Mouse (Mus musculus) common myeloid progenitor, adult 5-6 weeks (primary cell): ENCODE measurements around the gene Gtf2a2. TPM values are rescaled to one million over a fixed set of nuclear protein-coding genes. Genes with fewer than 3 reads are reported as not detected.
"Not testable (repeated sequence)": the region's sequence is repeated elsewhere in the genome, so short reads cannot be mapped to it uniquely, and the experiment has no call there.

Experiments used
- ATAC-seq: replicated peaks from 2 replicates; pipeline ENCODE4 v1.8.0; 2016; ENCODE audit warnings: low read depth, mild to moderate bottlenecking, moderate TSS enrichment, inconsistent platforms; ENCODE audit not compliant: poor library complexity, severe bottlenecking
- total RNA-seq: library from RNA; stranded (forward); fragments of 200-1000, 187-1606 nt; gene quantifications from 2 replicates; pipeline ENCODE4 v1.2.3, GENCODE M21; 2017

Gene Gtf2a2
- total RNA-seq, 1 experiment from 2014 or later = 119 TPM

DNA sequence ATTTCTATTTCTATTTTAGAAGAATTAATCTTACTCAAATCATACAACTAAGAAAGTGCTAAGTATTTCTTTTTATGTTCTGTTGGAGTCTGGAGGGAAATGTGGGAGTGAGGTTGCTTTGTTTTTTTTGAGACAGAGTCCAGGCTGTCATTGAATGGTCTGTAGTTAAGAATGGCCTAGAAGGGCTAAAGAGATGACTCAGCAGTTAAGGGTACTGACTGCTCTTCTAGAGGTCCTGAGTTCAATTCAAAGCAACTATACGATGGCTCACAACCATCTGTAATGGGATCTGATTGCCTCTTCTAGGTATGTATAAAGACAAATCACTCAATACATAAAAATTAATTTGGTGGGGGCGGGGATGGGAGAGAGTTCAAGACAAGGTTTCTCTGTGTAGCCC, 3.3 kb downstream of the Gtf2a2 start:
- ATAC-seq = no peak

DNA sequence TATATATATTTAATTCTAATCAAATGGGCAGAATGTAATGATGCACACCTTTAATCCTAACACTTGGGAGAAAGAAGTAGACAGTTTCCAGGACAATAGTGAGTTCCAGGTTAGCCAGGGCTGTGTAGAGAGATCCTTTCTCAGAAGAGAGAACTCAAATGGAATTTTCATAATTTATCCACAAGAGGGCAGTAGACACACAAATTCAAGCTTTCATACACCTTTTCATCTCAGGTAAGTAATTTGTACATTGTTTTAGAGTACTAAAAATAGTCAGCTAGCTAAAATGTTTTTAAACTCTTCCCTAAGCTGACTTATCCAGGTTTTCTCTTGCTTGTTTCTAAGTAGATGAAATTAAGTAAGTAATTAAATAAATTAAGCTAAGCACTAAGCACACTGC, 6.5 kb downstream of the Gtf2a2 start:
- no peak for ATAC-seq

GRCm38 (mm10) chr9:70021610-70022009, 9.3 kb downstream of the Gtf2a2 start:
- no peak for ATAC-seq

DNA sequence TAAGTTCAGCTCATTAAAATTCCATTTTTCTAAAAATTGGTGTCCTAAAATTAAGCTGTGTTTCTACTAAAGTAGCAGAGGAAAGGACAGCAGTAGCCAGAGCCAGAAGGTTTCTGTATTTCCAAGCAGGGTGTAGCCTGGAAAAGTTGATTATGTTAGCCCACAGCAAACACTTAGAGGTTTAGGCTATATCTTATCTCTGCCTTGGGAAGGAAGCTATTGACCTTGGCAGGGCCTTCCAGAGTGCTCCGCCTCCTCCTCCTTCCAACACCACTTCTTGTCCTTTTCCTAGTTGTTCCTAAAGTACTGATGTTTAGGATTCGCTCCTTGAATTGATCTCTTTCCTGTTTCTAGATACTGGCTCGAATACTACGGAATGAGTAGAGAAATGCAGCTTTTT, 9.7 kb downstream of the Gtf2a2 start:
- no peak for ATAC-seq

- ATAC-seq = not testable (repeated sequence)
Measured at GRCm38 (mm10) chr9:70023615-70024014, 11.3 kb downstream of the Gtf2a2 start.

DNA sequence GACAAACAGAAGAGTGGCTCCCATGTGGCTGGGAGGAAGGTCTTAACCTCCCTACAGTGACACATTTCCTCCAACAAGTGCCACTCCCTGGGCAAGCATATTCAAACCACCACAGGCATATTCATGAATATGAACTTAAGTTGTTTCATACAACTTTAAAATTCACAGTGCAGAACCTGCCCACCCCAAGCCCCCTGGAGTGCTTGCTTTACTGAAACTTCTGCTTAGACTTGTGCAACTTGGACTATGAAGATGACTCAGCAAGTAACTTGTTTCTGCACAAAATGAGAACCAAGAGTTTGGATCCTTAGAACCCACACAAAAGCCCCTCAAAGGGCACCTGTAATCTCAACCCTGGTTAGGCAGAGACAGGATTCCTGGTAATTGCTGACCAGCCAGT, 12.3 kb downstream of the Gtf2a2 start:
- 0 out of 2 replicates have a peak, but pooled peaks have one; percentile 32 for ATAC-seq

- ATAC-seq = no peak
Measured at GRCm38 (mm10) chr9:70025365-70026012, 13.1 kb downstream of the Gtf2a2 start.

GRCm38 (mm10) chr9:70032167-70032566, 19.8 kb downstream of the Gtf2a2 start:
- peak; percentile 47; the same call in 1 of the 2 replicates for ATAC-seq

GRCm38 (mm10) chr9:70033056-70033455, 20.7 kb downstream of the Gtf2a2 start:
- ATAC-seq = no peak

DNA sequence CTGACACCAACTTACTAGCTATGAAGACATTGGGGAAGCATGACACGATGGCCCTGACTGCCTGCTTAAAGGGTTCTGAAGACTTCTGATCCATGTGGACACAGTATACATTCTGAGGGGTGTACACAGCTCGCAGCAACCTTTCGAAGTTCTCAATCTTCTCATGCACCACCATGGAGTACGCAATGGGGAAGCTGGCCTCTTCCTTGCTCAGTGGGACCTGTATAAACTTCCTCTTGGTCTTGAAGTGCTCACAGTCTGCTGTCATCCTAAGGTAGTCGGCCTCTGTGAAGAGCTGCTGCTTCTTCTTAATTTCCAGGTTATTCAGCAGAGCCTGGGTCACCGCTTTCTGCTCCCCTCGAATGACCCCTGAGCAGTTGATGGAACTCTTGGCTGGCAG, 22.4 kb downstream of the Gtf2a2 start:
- 0 out of 2 replicates have a peak, but pooled peaks have one; percentile 50 for ATAC-seq

DNA sequence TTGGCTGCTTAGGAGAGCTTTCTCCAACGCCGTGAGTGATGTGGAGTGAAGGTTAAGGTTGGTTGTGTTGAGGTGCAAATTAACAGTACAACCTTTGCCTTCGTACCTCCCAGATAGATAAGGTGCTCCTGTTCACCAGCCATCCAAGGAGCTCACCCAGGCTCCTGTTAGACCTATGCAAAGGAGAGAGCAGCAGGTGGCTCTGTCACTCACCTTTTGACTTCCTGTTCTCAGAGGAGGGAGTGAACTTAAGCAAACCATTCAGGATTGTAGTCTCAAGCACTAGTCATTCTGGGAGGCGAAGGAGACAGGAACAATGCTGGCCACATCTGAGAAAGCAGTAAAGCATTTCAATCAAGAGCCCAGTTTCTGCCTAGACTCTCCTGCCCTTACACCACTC, 24.3 kb downstream of the Gtf2a2 start:
- ATAC-seq = no peak

GRCm38 (mm10) chr9:70037988-70038387, 25.6 kb downstream of the Gtf2a2 start, which contains the start of gene Gcnt3:
Gene Gcnt3, minus strand, starts transcription at chr9:70038088.
- no peak for ATAC-seq

- no peak for ATAC-seq
Measured at GRCm38 (mm10) chr9:70039597-70040385, 27.4 kb downstream of the Gtf2a2 start.

DNA sequence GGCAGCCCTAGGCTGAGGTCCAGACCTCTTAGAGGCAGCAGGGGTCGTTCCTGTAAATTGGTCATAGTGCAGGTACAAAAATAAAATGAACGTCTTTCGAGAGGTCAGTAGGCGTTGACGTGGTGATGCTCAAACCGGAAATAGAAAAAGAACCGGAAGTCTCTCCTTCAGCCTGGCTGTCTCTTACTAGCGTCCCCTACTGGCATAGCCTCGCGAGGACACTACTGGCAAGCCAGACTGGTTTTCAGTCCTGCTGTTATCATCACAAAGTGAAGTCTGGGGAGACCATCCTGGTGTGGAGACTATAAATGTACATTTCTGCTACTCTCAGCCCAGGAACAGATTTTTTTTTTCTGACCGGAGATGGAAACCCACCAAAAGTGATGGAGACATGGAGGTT, 28.2 kb downstream of the Gtf2a2 start:
- no peak for ATAC-seq

DNA sequence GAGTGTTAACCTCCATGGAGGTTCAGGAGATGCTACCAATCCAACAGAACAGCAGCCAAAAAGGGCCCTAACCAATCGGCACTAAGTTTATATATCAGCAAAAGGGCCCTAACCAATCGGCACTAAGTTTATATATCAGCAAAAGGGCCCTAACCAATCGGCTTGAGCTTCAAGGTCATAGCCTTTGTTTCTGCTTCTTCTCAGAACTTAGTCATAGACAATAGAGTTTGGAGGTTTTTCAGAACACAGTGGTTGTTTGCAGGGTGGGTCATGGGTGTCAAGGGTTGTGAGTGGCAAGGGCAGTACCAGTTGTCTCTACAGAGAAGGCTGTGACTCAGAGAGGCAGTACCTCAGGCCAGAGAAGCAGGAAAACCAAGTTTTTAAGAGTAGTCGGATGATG, 29.8 kb downstream of the Gtf2a2 start:
- no peak for ATAC-seq

DNA sequence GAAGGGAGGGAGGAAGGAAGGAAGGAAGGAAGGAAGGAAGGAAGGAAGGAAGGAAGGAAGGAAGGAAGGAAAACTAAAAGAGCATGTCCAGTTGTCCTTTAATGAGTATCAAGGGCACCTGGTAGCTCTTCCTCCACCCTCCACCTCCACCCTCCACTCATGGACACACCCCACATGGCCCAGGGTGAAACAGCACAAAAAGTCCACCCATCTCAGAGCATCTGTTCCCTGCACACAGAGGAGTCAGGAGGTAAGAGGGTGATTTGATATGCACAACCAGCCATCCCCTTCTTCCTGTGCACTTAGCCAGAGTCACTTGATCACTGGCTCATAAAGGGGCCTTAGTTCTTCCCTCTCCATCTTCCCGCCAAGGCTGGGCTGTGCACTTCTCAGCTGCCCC, 30.6 kb downstream of the Gtf2a2 start:
- no peak for ATAC-seq

- no peak; the same call in 1 of the 2 replicates for ATAC-seq
Measured at GRCm38 (mm10) chr9:70044865-70045264, 32.5 kb downstream of the Gtf2a2 start.

- ATAC-seq = 0 out of 2 replicates have a peak, but pooled peaks have one; percentile 4
Measured at GRCm38 (mm10) chr9:70046255-70046654, 33.9 kb downstream of the Gtf2a2 start.

GRCm38 (mm10) chr9:70047839-70048238, 35.5 kb downstream of the Gtf2a2 start:
- no peak for ATAC-seq

- no peak for ATAC-seq
Measured at GRCm38 (mm10) chr9:70048280-70048679, 35.9 kb downstream of the Gtf2a2 start.

GRCm38 (mm10) chr9:70048751-70049415, 36.5 kb downstream of the Gtf2a2 start:
- no peak for ATAC-seq
